Mouse (Mus musculus): Measurements from ENCODE around the gene Thrap3.
"Not testable (repeated sequence)": the region's sequence is repeated elsewhere in the genome, so short reads cannot be mapped to it uniquely, and the experiment has no call there.

The Thrap3 gene

GRCm38 (mm10) chr4:126220045-126220444, 17.5 kb upstream of the Thrap3 start:
- in situ Hi-C loops (cut with MboI, MseI), result no loop called here

GRCm38 (mm10) chr4:126219540-126219939, 17.0 kb upstream of the Thrap3 start:
- in situ Hi-C loops (cut with MboI, MseI), result not testable (repeated sequence)

GRCm38 (mm10) chr4:126217771-126218170, 15.2 kb upstream of the Thrap3 start:
- in situ Hi-C loops (cut with MboI, MseI), result no loop called here

- in situ Hi-C loops (cut with MboI, MseI), result no loop called here
Measured at GRCm38 (mm10) chr4:126207081-126207480, 4.5 kb upstream of the Thrap3 start.

- in situ Hi-C loops (cut with MboI, MseI), result no loop called here
Measured at GRCm38 (mm10) chr4:126205386-126205785, 2.8 kb upstream of the Thrap3 start.

- in situ Hi-C loops (cut with MboI, MseI), result loop anchor here in 1 of 2 experiments (5.0 kb wide), 1 partner anchor 823 kb away; no protein-coding TSS in a partner anchor
Measured at GRCm38 (mm10) chr4:126204661-126205230, 2.2 kb upstream of the Thrap3 start.

DNA sequence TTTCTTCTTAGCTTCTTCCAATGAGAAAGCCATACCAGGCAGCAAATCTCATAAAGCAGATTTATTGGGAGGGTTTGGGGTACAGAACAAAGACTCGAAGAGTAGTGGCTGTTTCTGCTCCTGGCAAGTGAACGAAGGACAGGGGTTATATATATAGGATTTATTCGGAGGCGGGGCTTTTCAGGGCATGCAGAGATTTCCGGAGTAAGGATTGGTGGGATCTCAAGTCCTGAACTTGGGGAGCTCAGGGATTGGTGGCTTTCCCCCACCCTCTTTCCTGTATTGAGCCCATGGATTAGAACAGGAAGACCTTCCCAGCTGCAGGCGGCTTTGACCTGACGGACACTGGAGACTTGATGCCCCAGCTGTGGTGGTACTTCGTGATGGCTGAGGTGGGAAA, 1.5 kb upstream of the Thrap3 start:
- in situ Hi-C loops (cut with MboI, MseI), result loop anchor here in 1 of 2 experiments (5.0 kb wide), 1 partner anchor 823 kb away; no protein-coding TSS in a partner anchor

GRCm38 (mm10) chr4:126203336-126203895, 856 bp upstream of the Thrap3 start:
- in situ Hi-C loops (cut with MboI, MseI), result loop anchor here in 1 of 2 experiments (5.0 kb wide), 1 partner anchor 824 kb away; no protein-coding TSS in a partner anchor

DNA sequence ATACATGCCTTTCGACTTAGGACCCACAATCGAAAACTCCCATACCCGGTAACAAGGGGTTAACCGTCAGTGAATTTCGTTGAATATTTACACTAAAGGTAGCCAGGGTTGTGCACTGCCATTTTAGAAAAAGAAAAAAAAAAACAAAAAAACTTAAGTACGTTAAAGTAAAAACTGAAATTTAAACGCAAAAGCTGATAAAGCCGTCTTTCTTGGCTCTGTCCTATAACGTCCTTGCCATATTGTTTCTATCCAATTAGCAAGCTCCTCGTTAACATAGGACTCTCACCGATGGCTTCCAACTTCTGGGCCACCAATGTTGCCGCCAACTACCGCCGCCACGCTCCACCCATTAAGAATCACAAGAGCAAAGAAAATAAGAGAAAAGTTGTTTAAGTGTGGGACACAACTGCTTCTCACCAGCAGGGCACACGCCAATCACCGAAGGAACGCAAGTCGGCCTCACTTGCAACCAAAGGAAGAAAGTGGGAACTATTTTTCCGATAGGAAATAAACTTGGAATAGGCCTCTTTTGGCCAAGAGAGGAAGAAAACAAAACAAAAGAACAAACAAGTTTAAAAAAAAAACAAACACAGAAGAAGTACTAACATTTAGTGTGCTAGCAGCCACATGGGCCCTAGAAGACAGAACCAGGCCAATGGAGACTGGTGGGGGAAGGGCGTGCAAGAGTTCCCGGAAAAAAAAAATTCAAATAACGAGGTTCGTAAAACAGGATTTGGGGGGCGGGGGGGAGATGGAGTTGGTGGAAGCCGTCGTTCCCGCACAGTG, 852 bp downstream of the Thrap3 start:
- in situ Hi-C loops (cut with MboI, MseI), result loop anchor here in 1 of 2 experiments (5.0 kb wide), 1 partner anchor 826 kb away; no protein-coding TSS in a partner anchor

DNA sequence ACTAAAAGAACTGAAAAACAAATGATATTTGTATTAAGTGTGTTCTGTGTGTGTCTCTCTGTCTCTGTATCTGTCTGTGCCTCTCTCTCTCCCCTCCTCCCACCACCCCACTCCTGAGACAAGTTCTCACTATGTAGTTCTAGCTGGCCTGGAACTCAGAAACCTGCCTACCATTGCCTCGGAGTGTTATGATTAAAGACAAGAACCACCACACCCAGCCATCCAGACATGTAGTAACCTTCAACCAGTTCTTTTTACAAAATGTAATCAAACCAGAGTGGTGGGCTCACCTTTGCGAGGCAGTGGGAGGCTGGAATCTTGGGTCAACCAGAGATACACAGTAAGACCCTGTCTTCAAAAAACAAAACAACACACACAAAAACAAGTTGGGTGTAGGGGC, 1.9 kb downstream of the Thrap3 start:
- in situ Hi-C loops (cut with MboI, MseI), result loop anchor here in 1 of 2 experiments (5.0 kb wide), 1 partner anchor 827 kb away; no protein-coding TSS in a partner anchor

DNA sequence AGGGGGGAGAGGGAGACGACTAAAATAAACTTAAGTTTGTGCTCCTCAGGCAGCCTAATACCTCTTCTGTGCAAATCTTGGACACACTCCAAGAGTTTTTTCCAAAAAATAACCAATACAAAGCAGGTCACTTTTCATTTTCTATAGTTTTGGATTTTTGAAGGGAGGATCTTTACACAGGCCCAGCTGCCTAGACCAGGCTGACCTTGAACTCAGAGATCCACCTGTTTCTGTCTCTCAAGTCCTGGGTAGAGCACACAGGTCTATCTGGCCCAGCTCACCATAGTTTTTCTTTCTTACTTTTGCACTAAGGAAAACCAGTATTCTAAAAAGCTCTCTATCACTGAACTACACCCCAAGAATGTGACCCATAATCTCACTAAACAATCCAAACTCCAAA, 2.5 kb downstream of the Thrap3 start:
- in situ Hi-C loops (cut with MboI, MseI), result loop anchor here in 1 of 2 experiments (5.0 kb wide), 1 partner anchor 827 kb away; no protein-coding TSS in a partner anchor

GRCm38 (mm10) chr4:126199556-126199955, 3.0 kb downstream of the Thrap3 start:
- in situ Hi-C loops (cut with MboI, MseI), result no loop called here

DNA sequence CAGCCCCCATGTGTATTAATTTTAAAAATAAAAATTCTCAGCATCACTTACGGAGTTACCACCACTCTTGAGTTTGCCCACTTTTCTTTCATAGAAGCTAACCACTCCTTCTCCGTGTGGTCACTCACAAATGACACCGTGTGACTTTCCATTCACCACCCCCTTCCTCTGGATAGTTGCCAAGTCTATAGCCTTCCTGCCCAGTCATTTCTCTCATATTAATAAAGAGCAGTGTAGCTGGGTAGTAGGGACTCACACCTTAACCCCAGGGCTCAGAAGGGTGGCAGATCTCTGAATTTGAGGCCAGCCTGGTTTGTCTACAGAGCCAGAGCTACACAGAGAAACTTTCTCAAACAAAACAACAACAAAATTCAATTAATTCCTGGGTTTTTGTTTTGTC, 5.1 kb downstream of the Thrap3 start:
- in situ Hi-C loops (cut with MboI, MseI), result no loop called here

DNA sequence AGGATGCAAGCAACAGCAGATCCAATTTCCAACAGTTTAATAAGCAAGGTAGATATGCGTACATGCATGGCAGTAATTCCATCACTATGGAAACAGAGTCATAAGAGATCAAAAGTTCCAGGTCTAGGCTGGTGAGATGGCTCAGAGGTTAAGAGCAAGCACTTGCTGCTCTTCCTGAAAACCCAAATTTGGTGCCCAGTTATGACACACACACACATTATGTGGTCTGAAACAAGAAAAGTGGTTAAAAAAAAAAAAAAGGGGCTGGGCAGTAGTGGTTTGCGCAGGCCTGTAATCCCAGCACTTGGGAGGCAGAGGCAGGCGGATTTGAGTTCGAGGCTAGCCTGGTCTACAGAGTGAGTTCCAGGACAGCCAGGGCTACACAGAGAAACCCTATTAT, 7.6 kb downstream of the Thrap3 start:
- in situ Hi-C loops (cut with MboI, MseI), result no loop called here

DNA sequence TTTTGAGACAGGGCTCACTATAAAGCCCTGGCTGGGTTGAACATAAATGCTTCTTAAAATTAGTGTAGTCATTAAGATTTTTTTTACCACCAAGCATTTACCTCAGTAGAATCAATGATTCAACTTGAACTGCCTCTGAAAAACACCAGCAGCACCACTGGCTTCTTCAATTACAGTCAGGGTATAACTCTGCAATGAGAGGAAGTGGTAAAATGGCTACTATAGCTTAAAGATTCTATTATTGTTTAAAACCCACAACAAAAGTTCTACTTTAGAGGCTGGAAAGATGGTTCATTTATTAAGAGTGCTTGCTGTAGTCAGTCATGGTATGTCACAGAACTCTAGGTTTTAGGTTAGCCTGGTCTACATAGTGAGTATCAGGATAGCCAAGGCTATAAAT, 8.3 kb downstream of the Thrap3 start:
- in situ Hi-C loops (cut with MboI, MseI), result no loop called here

DNA sequence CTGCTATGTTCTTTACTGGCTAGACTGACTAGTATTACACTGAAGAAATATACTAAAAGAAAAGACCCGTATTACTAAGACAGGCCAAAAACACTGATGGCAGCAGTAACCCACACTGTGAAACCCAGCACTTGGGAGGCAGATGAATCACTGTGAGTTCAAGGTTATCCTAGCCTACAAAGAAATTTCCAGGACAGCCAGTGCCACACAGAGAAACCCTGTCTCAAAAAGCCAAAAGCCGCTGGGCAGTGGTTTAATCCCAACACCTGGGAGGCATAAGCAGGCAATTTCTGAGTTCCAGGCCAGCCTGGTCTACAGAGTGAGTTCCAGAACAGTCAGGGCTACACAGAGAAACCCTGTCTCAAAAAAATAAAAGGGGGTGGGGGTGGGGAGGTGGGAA, 11.9 kb downstream of the Thrap3 start:
- in situ Hi-C loops (cut with MboI, MseI), result no loop called here

GRCm38 (mm10) chr4:126187096-126187495, 15.5 kb downstream of the Thrap3 start:
- in situ Hi-C loops (cut with MboI, MseI), result no loop called here

GRCm38 (mm10) chr4:126183034-126183433, 19.5 kb downstream of the Thrap3 start:
- in situ Hi-C loops (cut with MboI, MseI), result no loop called here

- in situ Hi-C loops (cut with MboI, MseI), result no loop called here
Measured at GRCm38 (mm10) chr4:126181170-126181957, 21.2 kb downstream of the Thrap3 start.

GRCm38 (mm10) chr4:126175980-126176379, 26.6 kb downstream of the Thrap3 start:
- in situ Hi-C loops (cut with MboI, MseI), result not testable (repeated sequence)

GRCm38 (mm10) chr4:126173800-126174199, 28.8 kb downstream of the Thrap3 start:
- in situ Hi-C loops (cut with MboI, MseI), result loop anchor here in 1 of 2 experiments (25.0 kb wide), 1 partner anchor 1064 kb away; the partner anchor contains the start of gene Smim12

Measured in T-helper 17 cell (primary cell).